Mouse (Mus musculus): ENCODE measurements around the gene Ccnh. TPM values are rescaled to one million over a fixed set of nuclear protein-coding genes. Genes with fewer than 3 reads are reported as not detected.

The Ccnh gene
- polyA plus RNA-seq (2012; rRNA removed; ENCODE audit: low replicate concordance): 16.1 and 17.9 TPM in 2 replicates

DNA sequence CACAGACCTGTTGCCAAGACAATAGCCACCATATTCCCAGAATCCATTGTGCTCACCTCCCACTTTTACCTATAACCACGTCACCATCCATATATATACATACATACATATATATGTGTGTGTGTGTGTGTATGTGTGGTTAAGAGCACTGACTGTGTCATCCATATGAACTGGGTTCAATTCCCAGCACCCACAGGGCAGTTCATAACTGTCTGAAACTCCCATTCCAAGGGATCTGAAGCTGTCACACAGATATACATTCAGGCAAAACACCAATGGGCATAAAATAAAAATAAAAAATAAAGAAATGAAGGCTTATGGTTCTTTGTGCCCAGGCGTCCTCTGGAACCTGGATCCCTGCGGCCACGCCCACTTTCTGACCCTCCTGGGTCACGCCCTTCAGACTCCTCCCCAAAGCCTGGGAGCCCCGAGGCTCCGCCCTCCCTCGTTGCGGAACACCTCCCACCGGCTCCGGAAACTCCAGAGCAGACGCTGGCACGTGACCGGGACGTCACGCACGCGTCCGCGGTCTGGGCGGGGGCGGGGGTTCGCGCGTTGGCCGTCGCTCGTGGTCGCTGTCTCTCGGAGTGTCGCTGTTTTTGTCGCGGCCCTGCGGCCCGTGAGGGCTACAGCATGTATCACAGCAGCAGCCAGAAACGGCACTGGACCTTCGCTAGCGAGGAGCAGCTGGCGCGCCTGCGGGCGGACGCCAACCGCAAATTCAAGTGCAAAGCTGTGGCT is at the start of gene Ccnh:
TSS of gene Ccnh (plus strand) at position 506 of the 741 bp plus-strand sequence.

Other genes with a start within 250 kb of the Ccnh start
- gene Rasa1, start 99.7 kb downstream of the Ccnh start, polyA plus RNA-seq (2012; rRNA removed; ENCODE audit: low replicate concordance): 8.0 and 14.0 TPM in 2 replicates